Mouse (Mus musculus) mature B cell (primary cell): ENCODE results near the gene Gtpbp8.

ENCODE experiments used
- in situ Hi-C: fragments of 300-500 bp; cut with MboI; formaldehyde crosslinking; loops from 2 replicates; pipeline ENCODE4 v1.14.3; 2019

Gtpbp8 gene

GRCm38 (mm10) chr16:44725286-44726223, 20.6 kb downstream of the Gtpbp8 start:
- in situ Hi-C loops: no loop called here

- in situ Hi-C loops: no loop called here
These were observed 21.3 kb downstream of the Gtpbp8 start for GRCm38 (mm10) chr16:44724847-44725246.

GRCm38 (mm10) chr16:44724083-44724787, 21.9 kb downstream of the Gtpbp8 start, which contains the start of gene Nepro:
Gene Nepro (plus strand): TSS chr16:44724301.
- in situ Hi-C loops: no loop called here

GRCm38 (mm10) chr16:44722666-44723065, 23.5 kb downstream of the Gtpbp8 start:
- in situ Hi-C loops: no loop called here

GRCm38 (mm10) chr16:44720518-44720917, 25.6 kb downstream of the Gtpbp8 start:
- in situ Hi-C loops: no loop called here

- in situ Hi-C loops: no loop called here
These were observed 26.8 kb downstream of the Gtpbp8 start for GRCm38 (mm10) chr16:44719349-44719748.

GRCm38 (mm10) chr16:44717838-44718237, 28.3 kb downstream of the Gtpbp8 start:
- in situ Hi-C loops: no loop called here

GRCm38 (mm10) chr16:44717141-44717634, 29.0 kb downstream of the Gtpbp8 start:
- in situ Hi-C loops: no loop called here

- in situ Hi-C loops: no loop called here
These were observed 29.6 kb downstream of the Gtpbp8 start for GRCm38 (mm10) chr16:44716305-44717140.

GRCm38 (mm10) chr16:44703458-44703857, 42.7 kb downstream of the Gtpbp8 start:
- in situ Hi-C loops: no loop called here

GRCm38 (mm10) chr16:44702272-44702671, 43.9 kb downstream of the Gtpbp8 start:
- in situ Hi-C loops: no loop called here

- in situ Hi-C loops: no loop called here
These were observed 45.0 kb downstream of the Gtpbp8 start for GRCm38 (mm10) chr16:44701155-44701554.

GRCm38 (mm10) chr16:44697473-44698205, 48.5 kb downstream of the Gtpbp8 start:
- in situ Hi-C loops: no loop called here

GRCm38 (mm10) chr16:44695859-44696620, 50.1 kb downstream of the Gtpbp8 start:
- in situ Hi-C loops: no loop called here

GRCm38 (mm10) chr16:44695214-44695858, 50.8 kb downstream of the Gtpbp8 start:
- in situ Hi-C loops: no loop called here

- in situ Hi-C loops: no loop called here
These were observed 52.5 kb downstream of the Gtpbp8 start for GRCm38 (mm10) chr16:44693695-44694094.

GRCm38 (mm10) chr16:44692541-44692940, 53.6 kb downstream of the Gtpbp8 start:
- in situ Hi-C loops: no loop called here

GRCm38 (mm10) chr16:44691561-44692141, 54.5 kb downstream of the Gtpbp8 start:
- in situ Hi-C loops: no loop called here

GRCm38 (mm10) chr16:44691066-44691465, 55.1 kb downstream of the Gtpbp8 start:
- in situ Hi-C loops: no loop called here
